Mouse (Mus musculus) bone marrow macrophage, adult 2 months (primary cell): ENCODE data around the gene Myl12a.

Experiments
- CTCF ChIP-seq: IDR thresholded peaks from 2 replicates; pipeline ENCODE4 v1.5.1; 2012; ENCODE audit warnings: low read depth, mild to moderate bottlenecking, low read length, moderate library complexity
- POLR2A ChIP-seq: IDR thresholded peaks from 2 replicates; pipeline ENCODE4 v1.6.1; 2012; ENCODE audit warnings: mild to moderate bottlenecking, low read depth, low read length, borderline replicate concordance

DNA sequence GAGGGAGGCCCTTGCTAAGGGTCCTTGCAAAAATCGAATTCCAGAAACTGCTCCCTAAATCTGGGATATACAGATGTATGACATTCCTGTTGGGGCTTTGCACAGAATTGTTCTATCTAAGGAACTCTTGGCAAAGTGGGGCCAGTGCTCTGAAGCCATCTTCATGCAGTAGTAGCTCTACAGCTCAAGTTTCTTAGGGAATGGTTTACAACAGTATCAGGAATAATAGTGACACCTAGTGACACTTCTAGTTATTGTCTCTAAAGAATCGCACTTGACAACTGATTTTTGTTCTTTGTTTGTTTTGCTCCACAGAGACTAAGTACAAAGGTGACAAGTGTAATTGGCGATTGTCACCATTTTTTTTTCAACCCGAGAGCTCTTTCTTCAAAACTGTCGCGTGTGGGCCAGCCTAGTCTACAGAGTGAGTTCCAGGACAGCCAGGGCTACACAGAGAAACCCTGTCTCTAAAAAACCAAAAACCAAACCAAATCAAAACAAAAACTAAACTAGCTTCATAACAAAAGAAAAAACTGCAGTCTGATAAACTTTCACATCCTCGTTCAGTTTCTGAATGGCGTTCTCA, 34.0 kb downstream of the Myl12a start:
- TF ChIP-seq CTCF (no peak), POLR2A (no peak)
